Mouse (Mus musculus): ENCODE results near the gene Ccdc155. TPM values are rescaled to one million over a fixed set of nuclear protein-coding genes. Genes with fewer than 3 reads are reported as not detected.

The Ccdc155 gene
- polyA plus RNA-seq, 1 experiment from 2014 or later: 0.53 TPM

DNA sequence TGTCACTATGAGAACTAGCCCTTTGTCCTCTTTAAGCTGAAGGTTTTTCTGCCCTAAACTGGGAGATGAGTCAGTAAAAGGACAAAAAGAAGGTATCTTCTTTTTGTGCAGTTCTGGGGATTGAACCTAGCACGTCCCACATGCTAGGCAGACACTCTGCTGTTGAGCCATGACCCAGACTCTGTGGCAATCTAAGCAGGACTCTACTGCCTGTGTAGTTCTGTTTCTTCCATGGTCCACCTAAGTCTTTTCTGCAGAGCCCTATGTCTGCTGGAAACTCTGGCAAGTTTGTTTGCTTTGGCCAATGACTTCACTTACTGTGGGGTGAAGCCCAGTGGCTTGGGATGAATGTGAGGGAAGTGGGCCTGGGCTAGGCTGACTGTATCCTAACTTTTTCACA lies 66.3 kb downstream of the Ccdc155 start:
- Histone ChIP-seq H3K4me2 (no peak overlapping the region), H3K4me1 (peaks cover 7% of the 10 kb centered on the region), H3K27ac (no peak overlapping the region), H3K36me3 (peaks cover 27% of the 10 kb centered on the region), H3K27me3 (peaks cover 15% of the 10 kb centered on the region; the same call in 1 of the 2 replicates), H3K4me3 (no peak overlapping the region), H3K9me3 (no peaks in the 10 kb centered on the region), H3K9ac (no peak overlapping the region)
- WGBS: 77% methylated on average over 1 of the region's 1 CpGs
- ATAC-seq (ENCODE audit: insufficient number of reproducible peaks, insufficient read depth, low FRiP score, low TSS enrichment, low read depth): no peak

DNA sequence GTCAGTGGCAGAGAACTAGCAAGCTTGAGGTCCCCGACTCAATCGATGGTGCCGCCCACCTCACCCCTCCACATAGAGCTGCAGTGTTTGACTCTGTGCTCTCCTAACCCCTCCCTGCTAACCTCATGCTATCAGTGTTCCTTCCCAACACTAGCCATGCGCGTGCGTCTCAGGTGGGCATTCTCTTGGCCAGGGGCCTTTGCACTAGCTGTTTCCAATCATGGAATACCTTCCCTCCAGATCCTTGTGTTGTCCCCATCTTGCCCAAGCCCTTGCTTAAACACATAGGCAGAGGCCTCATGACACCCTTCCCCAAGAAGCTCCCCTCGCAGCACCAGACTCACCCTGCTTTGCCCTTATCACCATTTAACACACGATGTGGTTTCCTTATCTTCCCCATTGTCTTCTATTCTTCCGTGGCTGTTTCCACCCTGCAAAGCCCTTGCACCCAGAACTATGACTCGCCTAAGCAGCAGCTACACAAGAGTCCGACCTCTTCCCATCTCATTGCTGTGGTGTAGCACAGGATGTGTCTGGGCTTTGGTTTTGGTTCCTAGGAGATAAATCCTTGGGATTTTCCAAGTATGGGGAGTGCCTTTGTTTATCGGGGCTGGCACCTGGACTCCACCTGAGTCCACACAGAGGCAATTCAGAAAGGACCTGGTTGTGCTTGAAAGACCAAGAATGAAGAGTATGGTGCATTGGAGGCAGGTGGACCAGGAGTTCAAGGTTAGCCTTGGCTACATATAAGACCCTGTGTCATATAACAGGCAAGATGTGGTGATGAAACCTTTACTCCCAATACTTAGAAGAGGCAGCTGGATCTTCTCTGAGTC lies 67.3 kb downstream of the Ccdc155 start:
- peaks cover 17% of the 10 kb centered on the region for H3K36me3 ChIP-seq
- peaks cover 7% of the 10 kb centered on the region for H3K4me1 ChIP-seq
- no peaks in the 10 kb centered on the region for H3K9me3 ChIP-seq
- WGBS: 88% methylated on average over 12 of the region's 12 CpGs
- no peak overlapping the region for H3K9ac ChIP-seq
- ATAC-seq (ENCODE audit: insufficient number of reproducible peaks, insufficient read depth, low FRiP score, low TSS enrichment, low read depth): no peak
- H3K4me2 ChIP-seq: no peak overlapping the region
- no peak overlapping the region for H3K27ac ChIP-seq
- peaks cover 15% of the 10 kb centered on the region; the same call in 1 of the 2 replicates for H3K27me3 ChIP-seq
- no peak overlapping the region for H3K4me3 ChIP-seq

DNA sequence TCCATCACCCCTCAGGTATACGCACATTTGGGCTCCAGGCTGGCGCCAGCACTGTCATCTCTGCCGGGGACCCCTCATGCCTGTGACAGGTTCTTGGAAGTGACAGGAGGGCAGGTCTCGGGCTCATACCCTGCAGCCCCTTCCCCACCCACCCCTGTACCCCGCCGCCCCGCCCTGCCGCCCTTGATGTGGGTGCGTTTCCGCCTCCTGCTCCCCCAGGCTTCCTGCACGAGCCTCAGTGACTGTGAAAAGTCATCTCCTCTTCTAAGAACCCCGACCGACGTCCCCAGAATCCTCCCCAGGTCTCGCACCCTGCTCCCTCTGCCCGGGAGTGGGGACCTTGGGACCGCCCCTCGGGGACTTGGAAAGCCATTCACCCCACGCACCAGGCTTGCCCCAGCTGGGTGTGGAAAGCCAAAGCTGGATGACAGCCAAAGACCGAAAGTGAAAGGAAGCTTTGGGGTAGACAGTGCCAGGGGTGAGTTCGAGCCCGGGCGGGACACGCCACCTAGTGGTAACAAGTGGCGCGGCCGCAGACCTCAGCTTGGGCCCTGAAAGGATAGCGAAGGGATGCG lies 68.6 kb downstream of the Ccdc155 start, which contains the start of the genes Gm45713 and Flt3l:
Gm45713 (minus strand) TSS at position 239 of the 575 bp plus-strand sequence.
Flt3l (minus strand) TSS at position 440 of the 575 bp plus-strand sequence.
- Histone ChIP-seq H3K27ac (peak within 1 kb of the TSS; percentile 5; the same call in 1 of the 2 replicates), H3K4me2 (peak within 1 kb of the TSS; percentile 72), H3K9me3 (no peaks in the 10 kb centered on the region), H3K4me3 (peak within 1 kb of the TSS; percentile 56), H3K9ac (peak within 1 kb of the TSS; percentile 77), H3K27me3 (peaks cover 15% of the 10 kb centered on the region; the same call in 1 of the 2 replicates), H3K36me3 (0 out of 2 replicates have a peak, but pooled peaks cover 4% of the 10 kb centered on the region), H3K4me1 (peaks cover 7% of the 10 kb centered on the region)
- ATAC-seq (ENCODE audit: insufficient number of reproducible peaks, insufficient read depth, low FRiP score, low TSS enrichment, low read depth): peak; percentile 60
- 2% methylated on average over 29 of the region's 29 CpGs for WGBS

DNA sequence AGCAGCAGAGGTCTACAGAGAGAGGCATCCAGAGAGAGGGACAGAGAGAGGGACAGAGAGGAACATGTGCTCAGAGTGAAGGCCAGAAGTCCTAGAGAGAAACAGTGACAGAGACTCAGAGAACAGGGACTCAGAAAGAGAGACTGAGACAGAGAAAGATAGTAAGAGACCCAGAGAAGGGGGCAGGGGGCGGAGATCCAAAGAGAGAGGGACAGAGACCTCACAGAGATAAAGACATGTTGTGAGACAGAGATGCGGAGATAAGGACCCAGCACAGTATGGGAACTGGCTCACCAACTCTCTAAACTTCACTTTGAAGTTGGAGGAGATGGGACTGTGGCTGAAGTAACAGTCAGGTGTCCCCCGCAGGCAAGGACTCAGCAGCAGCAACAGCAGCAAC lies 69.3 kb downstream of the Ccdc155 start:
- H3K27ac ChIP-seq: peak overlapping the region; percentile 5; the same call in 1 of the 2 replicates
- H3K4me3 ChIP-seq: peak overlapping the region; percentile 56
- H3K9ac ChIP-seq: peak overlapping the region; percentile 77
- H3K27me3 ChIP-seq: peaks cover 15% of the 10 kb centered on the region; the same call in 1 of the 2 replicates
- H3K4me2 ChIP-seq: peak overlapping the region; percentile 72
- H3K9me3 ChIP-seq: no peaks in the 10 kb centered on the region
- 80% methylated on average over 3 of the region's 3 CpGs for WGBS
- ATAC-seq (ENCODE audit: insufficient number of reproducible peaks, insufficient read depth, low FRiP score, low TSS enrichment, low read depth): no peak
- H3K4me1 ChIP-seq: peaks cover 7% of the 10 kb centered on the region
- 0 out of 2 replicates have a peak, but pooled peaks cover 4% of the 10 kb centered on the region for H3K36me3 ChIP-seq

DNA sequence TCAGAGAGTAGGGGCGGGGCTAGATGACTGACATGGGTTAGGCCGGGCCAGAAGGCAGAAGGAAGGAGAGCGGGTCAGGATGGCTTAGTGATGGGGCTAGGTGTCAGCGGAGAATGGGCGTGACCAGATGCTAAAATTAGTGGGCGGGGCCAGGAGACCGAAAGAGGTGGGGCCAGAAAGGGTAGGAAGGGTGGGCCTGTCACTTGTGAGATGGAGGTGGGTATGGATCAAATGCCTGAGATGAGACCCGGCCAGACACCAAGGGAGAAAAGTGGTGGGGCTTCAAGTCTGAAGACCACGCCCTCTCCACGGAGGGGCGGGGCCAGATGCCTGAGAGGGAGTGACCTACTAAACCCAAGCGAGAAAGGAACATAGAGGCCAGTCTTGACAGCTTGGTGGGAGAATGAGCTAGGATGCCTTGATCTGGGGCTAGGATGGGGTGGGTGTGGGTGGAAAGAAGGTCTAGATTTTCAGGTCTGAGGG lies 70.1 kb downstream of the Ccdc155 start:
- Histone ChIP-seq H3K9me3 (no peaks in the 10 kb centered on the region), H3K4me2 (no peak overlapping the region; the same call in 1 of the 2 replicates), H3K4me3 (no peak overlapping the region), H3K9ac (no peak overlapping the region), H3K27ac (no peak overlapping the region), H3K36me3 (0 out of 2 replicates have a peak, but pooled peaks cover under 1% of the 10 kb centered on the region), H3K4me1 (peaks cover 11% of the 10 kb centered on the region), H3K27me3 (peaks cover 15% of the 10 kb centered on the region; the same call in 1 of the 2 replicates)
- peak; percentile 61 for ATAC-seq (ENCODE audit: insufficient number of reproducible peaks, insufficient read depth, low FRiP score, low TSS enrichment, low read depth)
- WGBS: 8% methylated on average over 12 of the region's 12 CpGs

Small RNAs within 50 kb of the gene (microRNA-seq; reads per million reads assigned to microRNA genes)
- not detected for gene Mir7055

Other genes starting within 250 kb of the Ccdc155 start
- gene Cpt1c, start 230.0 kb downstream of the Ccdc155 start, polyA plus RNA-seq (2015; fragmentation: Nextera tagmentation; extraction: Ambion mirVana): 32.0 and 39.1 TPM in 2 replicates
- 534 and 684 TPM in 2 replicates for gene Prmt1, start 218.3 kb downstream of the Ccdc155 start, polyA plus RNA-seq (2015; fragmentation: Nextera tagmentation; extraction: Ambion mirVana)
- 92.0 and 99.7 TPM in 2 replicates for gene Irf3, start 207.2 kb downstream of the Ccdc155 start, polyA plus RNA-seq (2015; fragmentation: Nextera tagmentation; extraction: Ambion mirVana)
- gene Bcl2l12, start 206.2 kb downstream of the Ccdc155 start, polyA plus RNA-seq (2015; fragmentation: Nextera tagmentation; extraction: Ambion mirVana): 73.6 and 83.2 TPM in 2 replicates
- 38.6 and 40.2 TPM in 2 replicates for gene Scaf1, start 188.5 kb downstream of the Ccdc155 start, polyA plus RNA-seq (2015; fragmentation: Nextera tagmentation; extraction: Ambion mirVana)
- 19.7 and 23.3 TPM in 2 replicates for gene Rras, start 186.9 kb downstream of the Ccdc155 start, polyA plus RNA-seq (2015; fragmentation: Nextera tagmentation; extraction: Ambion mirVana)
- gene Prr12, start 152.0 kb downstream of the Ccdc155 start, polyA plus RNA-seq (2015; fragmentation: Nextera tagmentation; extraction: Ambion mirVana): 15.2 and 15.7 TPM in 2 replicates
- gene Nosip, start 142.5 kb downstream of the Ccdc155 start, polyA plus RNA-seq (2015; fragmentation: Nextera tagmentation; extraction: Ambion mirVana): 64.7 and 66.6 TPM in 2 replicates
- gene Prrg2, start 142.2 kb downstream of the Ccdc155 start, polyA plus RNA-seq (2015; fragmentation: Nextera tagmentation; extraction: Ambion mirVana): 23.0 and 26.0 TPM in 2 replicates
- gene Rcn3, start 112.7 kb downstream of the Ccdc155 start, polyA plus RNA-seq (2015; fragmentation: Nextera tagmentation; extraction: Ambion mirVana): 375 and 376 TPM in 2 replicates
- 61.6 and 65.1 TPM in 2 replicates for gene Fcgrt, start 101.0 kb downstream of the Ccdc155 start, polyA plus RNA-seq (2015; fragmentation: Nextera tagmentation; extraction: Ambion mirVana)
- gene Rps11, start 80.5 kb downstream of the Ccdc155 start, polyA plus RNA-seq (2015; fragmentation: Nextera tagmentation; extraction: Ambion mirVana): 1,651 and 1,760 TPM in 2 replicates
- gene Rpl13a, start 76.1 kb downstream of the Ccdc155 start, polyA plus RNA-seq (2015; fragmentation: Nextera tagmentation; extraction: Ambion mirVana): 1,453 and 1,588 TPM in 2 replicates
- gene Gm45713, start 68.7 kb downstream of the Ccdc155 start, polyA plus RNA-seq (2015; fragmentation: Nextera tagmentation; extraction: Ambion mirVana): 0.20 TPM in 1 of 2 replicates, not detected in the other
- gene Flt3l, start 68.5 kb downstream of the Ccdc155 start, polyA plus RNA-seq (2015; fragmentation: Nextera tagmentation; extraction: Ambion mirVana): 1.3 and 1.7 TPM in 2 replicates
- gene Pih1d1, start 50.6 kb downstream of the Ccdc155 start, polyA plus RNA-seq (2015; fragmentation: Nextera tagmentation; extraction: Ambion mirVana): 78.5 and 97.7 TPM in 2 replicates
- 43.6 and 52.0 TPM in 2 replicates for gene Aldh16a1, start 50.3 kb downstream of the Ccdc155 start, polyA plus RNA-seq (2015; fragmentation: Nextera tagmentation; extraction: Ambion mirVana)
- gene Slc17a7, start 40.9 kb downstream of the Ccdc155 start, polyA plus RNA-seq (2015; fragmentation: Nextera tagmentation; extraction: Ambion mirVana): 0.18 and 0.22 TPM in 2 replicates
- gene Gfy, start 25.3 kb downstream of the Ccdc155 start, polyA plus RNA-seq (2015; fragmentation: Nextera tagmentation; extraction: Ambion mirVana): 1.8 and 2.6 TPM in 2 replicates
- not detected in 2 replicates for gene Pth2, start 23.9 kb downstream of the Ccdc155 start, polyA plus RNA-seq (2015; fragmentation: Nextera tagmentation; extraction: Ambion mirVana)
- gene Dkkl1, start 7.3 kb upstream of the Ccdc155 start, polyA plus RNA-seq (2015; fragmentation: Nextera tagmentation; extraction: Ambion mirVana): 2.3 and 3.0 TPM in 2 replicates
- gene Tead2, start 10.9 kb upstream of the Ccdc155 start, polyA plus RNA-seq (2015; fragmentation: Nextera tagmentation; extraction: Ambion mirVana): 221 and 233 TPM in 2 replicates
- 1.6 and 2.8 TPM in 2 replicates for gene Cd37, start 34.2 kb upstream of the Ccdc155 start, polyA plus RNA-seq (2015; fragmentation: Nextera tagmentation; extraction: Ambion mirVana)
- gene Slc6a16, start 36.2 kb upstream of the Ccdc155 start, polyA plus RNA-seq (2015; fragmentation: Nextera tagmentation; extraction: Ambion mirVana): 0.17 and 0.29 TPM in 2 replicates
- gene Slc6a21, start 72.6 kb upstream of the Ccdc155 start, polyA plus RNA-seq (2015; fragmentation: Nextera tagmentation; extraction: Ambion mirVana): not detected in 2 replicates
- 17.8 and 23.8 TPM in 2 replicates for gene Trpm4, start 128.9 kb upstream of the Ccdc155 start, polyA plus RNA-seq (2015; fragmentation: Nextera tagmentation; extraction: Ambion mirVana)
- 2.2 and 2.9 TPM in 2 replicates for gene Hrc, start 130.4 kb upstream of the Ccdc155 start, polyA plus RNA-seq (2015; fragmentation: Nextera tagmentation; extraction: Ambion mirVana)
- 6.6 and 8.2 TPM in 2 replicates for gene Ppfia3, start 162.1 kb upstream of the Ccdc155 start, polyA plus RNA-seq (2015; fragmentation: Nextera tagmentation; extraction: Ambion mirVana)
- gene Lin7b, start 165.7 kb upstream of the Ccdc155 start, polyA plus RNA-seq (2015; fragmentation: Nextera tagmentation; extraction: Ambion mirVana): 1.6 and 2.7 TPM in 2 replicates
- 285 and 299 TPM in 2 replicates for gene Snrnp70, start 190.8 kb upstream of the Ccdc155 start, polyA plus RNA-seq (2015; fragmentation: Nextera tagmentation; extraction: Ambion mirVana)
- gene Kcna7, start 200.8 kb upstream of the Ccdc155 start, polyA plus RNA-seq (2015; fragmentation: Nextera tagmentation; extraction: Ambion mirVana): not detected in 2 replicates
- gene Ntf5, start 208.8 kb upstream of the Ccdc155 start, polyA plus RNA-seq (2015; fragmentation: Nextera tagmentation; extraction: Ambion mirVana): 4.6 and 6.1 TPM in 2 replicates
- 0.41 and 1.2 TPM in 2 replicates for gene Lhb, start 215.9 kb upstream of the Ccdc155 start, polyA plus RNA-seq (2015; fragmentation: Nextera tagmentation; extraction: Ambion mirVana)
- gene Gys1, start 230.0 kb upstream of the Ccdc155 start, polyA plus RNA-seq (2015; fragmentation: Nextera tagmentation; extraction: Ambion mirVana): 38.0 and 39.6 TPM in 2 replicates
- 141 and 148 TPM in 2 replicates for gene Ruvbl2, start 233.2 kb upstream of the Ccdc155 start, polyA plus RNA-seq (2015; fragmentation: Nextera tagmentation; extraction: Ambion mirVana)